Mouse (Mus musculus): Measurements from ENCODE around the gene Cachd1. TPM values are rescaled to one million over a fixed set of nuclear protein-coding genes. Genes with fewer than 3 reads are reported as not detected.
A peak's percentile ranks its signal among the peaks of the same experiment; 100 is the strongest.

Gene Cachd1
- polyA plus RNA-seq, 1 experiment = 7.9 TPM

DNA sequence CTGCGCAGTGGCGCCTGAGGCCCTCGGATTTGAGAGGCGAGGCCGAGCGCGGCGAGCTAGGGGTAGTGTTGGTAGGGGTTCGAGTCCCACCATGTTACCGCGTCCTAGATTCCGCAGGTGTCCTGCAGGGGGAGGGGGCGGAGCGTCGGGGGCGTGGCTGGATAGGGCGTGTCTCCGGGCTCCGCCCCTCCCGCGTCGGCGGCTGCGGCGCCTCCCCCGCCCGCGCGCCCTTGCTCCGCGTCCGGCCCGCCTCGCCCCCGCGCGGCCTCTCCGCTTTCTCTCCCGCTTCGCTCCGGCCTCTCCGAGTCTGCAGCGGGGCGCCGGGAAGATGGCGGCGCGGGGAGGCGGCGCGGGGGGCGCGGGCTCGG, 292.3 kb downstream of the Cachd1 start, which contains the start of gene Raver2:
TSS of gene Raver2 (plus strand) at position 198 of the 368 bp plus-strand sequence.
- peaks cover 6% of the 10 kb centered on the region for H3K4me1 ChIP-seq (ENCODE audit: control insufficient read depth)
- H3K9me3 ChIP-seq (ENCODE audit: control insufficient read depth, low read length) = no peaks in the 10 kb centered on the region
- peaks cover 53% of the 10 kb centered on the region for H3K27me3 ChIP-seq (ENCODE audit: control insufficient read depth)
- peak within 1 kb of the TSS; percentile 46 for H3K4me3 ChIP-seq (replicated peaks)
- no peak for TF ChIP-seq GATA1 (IDR thresholded peaks at IDR 0.05; ENCODE audit: low read length)
- TF ChIP-seq TAL1 (IDR thresholded peaks at IDR 0.05; ENCODE audit: low read length) = no peak
- H3K36me3 ChIP-seq (ENCODE audit: control insufficient read depth) = no peaks in the 10 kb centered on the region

GRCm38 (mm10) chr4:101069154-101069971, 292.9 kb downstream of the Cachd1 start:
- Histone ChIP-seq H3K27me3 (ENCODE audit: control insufficient read depth) (peaks cover 53% of the 10 kb centered on the region), H3K36me3 (ENCODE audit: control insufficient read depth) (no peaks in the 10 kb centered on the region), H3K4me3 (replicated peaks) (peak overlapping the region; percentile 46), H3K4me1 (ENCODE audit: control insufficient read depth) (peaks cover 6% of the 10 kb centered on the region), H3K9me3 (ENCODE audit: control insufficient read depth, low read length) (no peaks in the 10 kb centered on the region)
- TF ChIP-seq TAL1 (IDR thresholded peaks at IDR 0.05; ENCODE audit: low read length) = no peak
- no peak for TF ChIP-seq GATA1 (IDR thresholded peaks at IDR 0.05; ENCODE audit: low read length)

- Histone ChIP-seq H3K4me1 (ENCODE audit: control insufficient read depth) (peaks cover 6% of the 10 kb centered on the region), H3K9me3 (ENCODE audit: control insufficient read depth, low read length) (no peaks in the 10 kb centered on the region), H3K36me3 (ENCODE audit: control insufficient read depth) (no peaks in the 10 kb centered on the region), H3K27me3 (ENCODE audit: control insufficient read depth) (peaks cover 53% of the 10 kb centered on the region), H3K4me3 (replicated peaks) (no peak overlapping the region)
- no peak for TF ChIP-seq GATA1 (IDR thresholded peaks at IDR 0.05; ENCODE audit: low read length)
- TF ChIP-seq TAL1 (IDR thresholded peaks at IDR 0.05; ENCODE audit: low read length) = no peak
Observed at GRCm38 (mm10) chr4:101071570-101071969, 295.1 kb downstream of the Cachd1 start.

DNA sequence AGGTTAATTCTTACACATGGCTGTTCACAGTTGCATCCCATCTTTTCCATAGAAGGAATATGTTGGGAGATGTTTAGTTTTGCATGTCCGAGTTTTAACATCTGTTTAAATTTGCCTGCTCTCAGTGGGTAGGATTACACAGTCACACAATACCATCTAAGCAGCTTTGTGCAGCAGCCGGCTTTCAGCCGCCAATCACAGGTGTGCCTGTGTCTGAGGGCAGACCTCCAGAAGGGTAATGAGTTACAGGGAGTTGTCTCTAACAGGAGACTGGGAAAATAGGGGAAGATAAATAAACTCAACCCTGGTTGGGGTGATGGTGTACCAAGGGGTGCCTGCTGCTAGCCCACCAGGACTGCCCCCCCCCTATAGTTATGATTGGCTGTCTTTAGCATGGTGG, 299.9 kb downstream of the Cachd1 start:
- no peak overlapping the region for H3K4me3 ChIP-seq (replicated peaks)
- H3K4me1 ChIP-seq (ENCODE audit: control insufficient read depth) = peaks cover 8% of the 10 kb centered on the region
- H3K27me3 ChIP-seq (ENCODE audit: control insufficient read depth) = peaks cover 10% of the 10 kb centered on the region
- TF ChIP-seq TAL1 (IDR thresholded peaks at IDR 0.05; ENCODE audit: low read length) (no peak), GATA1 (IDR thresholded peaks at IDR 0.05; ENCODE audit: low read length) (no peak)
- H3K9me3 ChIP-seq (ENCODE audit: control insufficient read depth, low read length) = no peaks in the 10 kb centered on the region
- no peaks in the 10 kb centered on the region for H3K36me3 ChIP-seq (ENCODE audit: control insufficient read depth)

Other genes with a start within 250 kb of the Cachd1 start
- gene Gm10577, start 244.0 kb downstream of the Cachd1 start, polyA plus RNA-seq (2012) = not detected in 2 replicates

Data from erythroblast, embryonic 14.5 days (primary cell).